Mouse (Mus musculus) T-helper 17 cell (primary cell): ENCODE results near the gene Apof.
"Not testable (repeated sequence)": the region's sequence is repeated elsewhere in the genome, so short reads cannot be mapped to it uniquely, and the experiment has no call there.

ENCODE experiments used
- in situ Hi-C, 2 experiments: fragments of 300-600 bp; cut with MboI, MseI; formaldehyde crosslinking; loops; 1 replicate in 1 of 2; 2 replicates in 1 of 2; pipeline ENCODE4 v1.15.1; 2025; ENCODE audit warnings: high pct_unique_total_duplicates in 2 of 2

Apof gene

GRCm38 (mm10) chr10:128258953-128259352 lies 9.5 kb upstream of the Apof start:
- in situ Hi-C loops, result no loop called here

GRCm38 (mm10) chr10:128259946-128260345 lies 8.5 kb upstream of the Apof start:
- in situ Hi-C loops, result no loop called here

- in situ Hi-C loops, result not testable (repeated sequence)
These were observed 8.1 kb upstream of the Apof start for GRCm38 (mm10) chr10:128260376-128260775.

- in situ Hi-C loops, result no loop called here
These were observed 6.2 kb upstream of the Apof start for GRCm38 (mm10) chr10:128262300-128262699.

- in situ Hi-C loops, result no loop called here
These were observed 4.8 kb upstream of the Apof start for GRCm38 (mm10) chr10:128263393-128264310.

GRCm38 (mm10) chr10:128269206-128269910 lies 887 bp downstream of the Apof start:
- in situ Hi-C loops, result no loop called here

GRCm38 (mm10) chr10:128270287-128270841 lies 1.9 kb downstream of the Apof start, which contains the start of gene Stat2:
Gene Stat2, plus strand, starts transcription at chr10:128270559.
- in situ Hi-C loops, result no loop called here

GRCm38 (mm10) chr10:128270866-128271265 lies 2.4 kb downstream of the Apof start:
- in situ Hi-C loops, result no loop called here

- in situ Hi-C loops, result no loop called here
These were observed 3.4 kb downstream of the Apof start for GRCm38 (mm10) chr10:128271883-128272282.

- in situ Hi-C loops, result not testable (repeated sequence)
These were observed 4.5 kb downstream of the Apof start for GRCm38 (mm10) chr10:128272819-128273439.

GRCm38 (mm10) chr10:128275374-128275773 lies 6.9 kb downstream of the Apof start:
- in situ Hi-C loops, result not testable (repeated sequence)

GRCm38 (mm10) chr10:128278158-128278557 lies 9.7 kb downstream of the Apof start:
- in situ Hi-C loops, result no loop called here

GRCm38 (mm10) chr10:128280943-128281342 lies 12.5 kb downstream of the Apof start:
- in situ Hi-C loops, result loop anchor here in 1 of 2 experiments (5.0 kb wide), 1 partner anchor 64 kb away; no protein-coding TSS in a partner anchor

- in situ Hi-C loops, result loop anchor here in 1 of 2 experiments (5.0 kb wide), 1 partner anchor 64 kb away; no protein-coding TSS in a partner anchor
These were observed 13.2 kb downstream of the Apof start for GRCm38 (mm10) chr10:128281682-128282081.

GRCm38 (mm10) chr10:128282886-128283450 lies 14.5 kb downstream of the Apof start:
- in situ Hi-C loops, result loop anchor here in 1 of 2 experiments (5.0 kb wide), 1 partner anchor 66 kb away; no protein-coding TSS in a partner anchor

- in situ Hi-C loops, result loop anchor here in 1 of 2 experiments (5.0 kb wide), 1 partner anchor 67 kb away; no protein-coding TSS in a partner anchor
These were observed 15.4 kb downstream of the Apof start for GRCm38 (mm10) chr10:128283604-128284579.

GRCm38 (mm10) chr10:128290594-128290993 lies 22.1 kb downstream of the Apof start:
- in situ Hi-C loops, result not testable (repeated sequence)

GRCm38 (mm10) chr10:128296370-128297090 lies 28.1 kb downstream of the Apof start:
- in situ Hi-C loops, result no loop called here

- in situ Hi-C loops, result no loop called here
These were observed 28.8 kb downstream of the Apof start for GRCm38 (mm10) chr10:128297221-128297620.
